Mouse (Mus musculus): Measurements from ENCODE around the gene Ubxn11. TPM values are rescaled to one million over a fixed set of nuclear protein-coding genes. Genes with fewer than 3 reads are reported as not detected.
"Not testable (repeated sequence)": the region's sequence is repeated elsewhere in the genome, so short reads cannot be mapped to it uniquely, and the experiment has no call there.

Gene Ubxn11
- polyA plus RNA-seq, 1 experiment: 457 TPM

- no peak for TF ChIP-seq POLR2A (IDR thresholded peaks at IDR 0.05; ENCODE audit: control insufficient read depth, low read depth, low read length)
- TF ChIP-seq CTCF (IDR thresholded peaks at IDR 0.05; ENCODE audit: control insufficient read depth, insufficient read depth, insufficient replicate concordance, low read depth, low read length): no peak
- peak overlapping the region; percentile 61 for H3K27ac ChIP-seq (ENCODE audit: control insufficient read depth, insufficient read depth, low read depth, low read length)
- no peaks in the 10 kb centered on the region; the same call in 1 of the 2 replicates for H3K4me1 ChIP-seq (ENCODE audit: control insufficient read depth, insufficient read depth, low read length)
- H3K4me3 ChIP-seq (ENCODE audit: control insufficient read depth, low read depth, low read length): no peak overlapping the region
- no peaks in the 10 kb centered on the region for H3K27me3 ChIP-seq (ENCODE audit: control insufficient read depth, insufficient read depth, low read length)
- 0 out of 2 replicates have a peak, but pooled peaks cover 1% of the 10 kb centered on the region for H3K36me3 ChIP-seq (ENCODE audit: control insufficient read depth, insufficient read depth, low read length)
Measured at GRCm38 (mm10) chr4:134158774-134159173, 56.4 kb downstream of the Ubxn11 start.

- H3K36me3 ChIP-seq (ENCODE audit: control insufficient read depth, insufficient read depth, low read length); H3K27me3 ChIP-seq (ENCODE audit: control insufficient read depth, insufficient read depth, low read length); H3K4me1 ChIP-seq (ENCODE audit: control insufficient read depth, insufficient read depth, low read length): not testable (repeated sequence)
- Histone ChIP-seq H3K27ac (ENCODE audit: control insufficient read depth, insufficient read depth, low read depth, low read length) (peak overlapping the region; percentile 49; the same call in 1 of the 2 replicates), H3K4me3 (ENCODE audit: control insufficient read depth, low read depth, low read length) (peak overlapping the region; percentile 50)
Measured at GRCm38 (mm10) chr4:134160071-134160470, 57.7 kb downstream of the Ubxn11 start.

- no peaks in the 10 kb centered on the region for H3K27me3 ChIP-seq (ENCODE audit: control insufficient read depth, insufficient read depth, low read length)
- TF ChIP-seq POLR2A (IDR thresholded peaks at IDR 0.05; ENCODE audit: control insufficient read depth, low read depth, low read length) (no peak), CTCF (IDR thresholded peaks at IDR 0.05; ENCODE audit: control insufficient read depth, insufficient read depth, insufficient replicate concordance, low read depth, low read length) (no peak)
Measured at GRCm38 (mm10) chr4:134164591-134164990, 62.2 kb downstream of the Ubxn11 start.

GRCm38 (mm10) chr4:134165024-134165423, 62.7 kb downstream of the Ubxn11 start:
- no peak for TF ChIP-seq CTCF (IDR thresholded peaks at IDR 0.05; ENCODE audit: control insufficient read depth, insufficient read depth, insufficient replicate concordance, low read depth, low read length)
- no peak for TF ChIP-seq POLR2A (IDR thresholded peaks at IDR 0.05; ENCODE audit: control insufficient read depth, low read depth, low read length)
- Histone ChIP-seq H3K4me1 (ENCODE audit: control insufficient read depth, insufficient read depth, low read length) (no peaks in the 10 kb centered on the region), H3K27ac (ENCODE audit: control insufficient read depth, insufficient read depth, low read depth, low read length) (peak overlapping the region; percentile 84), H3K36me3 (ENCODE audit: control insufficient read depth, insufficient read depth, low read length) (peaks cover 2% of the 10 kb centered on the region; the same call in 1 of the 2 replicates), H3K4me3 (ENCODE audit: control insufficient read depth, low read depth, low read length) (no peak overlapping the region), H3K27me3 (ENCODE audit: control insufficient read depth, insufficient read depth, low read length) (no peaks in the 10 kb centered on the region)

More at GRCm38 (mm10) chr4:134164591-134164990, 62.2 kb downstream of the Ubxn11 start:
- Histone ChIP-seq H3K36me3 (ENCODE audit: control insufficient read depth, insufficient read depth, low read length) (peaks cover 2% of the 10 kb centered on the region; the same call in 1 of the 2 replicates), H3K27ac (ENCODE audit: control insufficient read depth, insufficient read depth, low read depth, low read length) (peak overlapping the region; percentile 84), H3K4me1 (ENCODE audit: control insufficient read depth, insufficient read depth, low read length) (no peaks in the 10 kb centered on the region), H3K4me3 (ENCODE audit: control insufficient read depth, low read depth, low read length) (no peak overlapping the region)

GRCm38 (mm10) chr4:134165548-134166465, 63.4 kb downstream of the Ubxn11 start:
- H3K4me1 ChIP-seq (ENCODE audit: control insufficient read depth, insufficient read depth, low read length): no peaks in the 10 kb centered on the region
- TF ChIP-seq POLR2A (IDR thresholded peaks at IDR 0.05; ENCODE audit: control insufficient read depth, low read depth, low read length) (no peak), CTCF (IDR thresholded peaks at IDR 0.05; ENCODE audit: control insufficient read depth, insufficient read depth, insufficient replicate concordance, low read depth, low read length) (no peak)
- no peak overlapping the region for H3K4me3 ChIP-seq (ENCODE audit: control insufficient read depth, low read depth, low read length)
- H3K27me3 ChIP-seq (ENCODE audit: control insufficient read depth, insufficient read depth, low read length): no peaks in the 10 kb centered on the region
- no peak overlapping the region for H3K27ac ChIP-seq (ENCODE audit: control insufficient read depth, insufficient read depth, low read depth, low read length)
- H3K36me3 ChIP-seq (ENCODE audit: control insufficient read depth, insufficient read depth, low read length): peaks cover 2% of the 10 kb centered on the region; the same call in 1 of the 2 replicates

- Histone ChIP-seq H3K36me3 (ENCODE audit: control insufficient read depth, insufficient read depth, low read length) (peaks cover 2% of the 10 kb centered on the region; the same call in 1 of the 2 replicates), H3K27ac (ENCODE audit: control insufficient read depth, insufficient read depth, low read depth, low read length) (no peak overlapping the region), H3K27me3 (ENCODE audit: control insufficient read depth, insufficient read depth, low read length) (no peaks in the 10 kb centered on the region), H3K4me1 (ENCODE audit: control insufficient read depth, insufficient read depth, low read length) (no peaks in the 10 kb centered on the region), H3K4me3 (ENCODE audit: control insufficient read depth, low read depth, low read length) (no peak overlapping the region)
- no peak for TF ChIP-seq CTCF (IDR thresholded peaks at IDR 0.05; ENCODE audit: control insufficient read depth, insufficient read depth, insufficient replicate concordance, low read depth, low read length)
- no peak for TF ChIP-seq POLR2A (IDR thresholded peaks at IDR 0.05; ENCODE audit: control insufficient read depth, low read depth, low read length)
Measured at GRCm38 (mm10) chr4:134166906-134167305, 64.5 kb downstream of the Ubxn11 start.

GRCm38 (mm10) chr4:134172391-134172790, 70.0 kb downstream of the Ubxn11 start:
- 0 out of 2 replicates have a peak, but pooled peaks cover 1% of the 10 kb centered on the region for H3K36me3 ChIP-seq (ENCODE audit: control insufficient read depth, insufficient read depth, low read length)
- H3K4me3 ChIP-seq (ENCODE audit: control insufficient read depth, low read depth, low read length): no peak overlapping the region
- TF ChIP-seq CTCF (IDR thresholded peaks at IDR 0.05; ENCODE audit: control insufficient read depth, insufficient read depth, insufficient replicate concordance, low read depth, low read length): no peak
- no peak for TF ChIP-seq POLR2A (IDR thresholded peaks at IDR 0.05; ENCODE audit: control insufficient read depth, low read depth, low read length)
- H3K27me3 ChIP-seq (ENCODE audit: control insufficient read depth, insufficient read depth, low read length): no peaks in the 10 kb centered on the region
- H3K4me1 ChIP-seq (ENCODE audit: control insufficient read depth, insufficient read depth, low read length): no peaks in the 10 kb centered on the region
- no peak overlapping the region for H3K27ac ChIP-seq (ENCODE audit: control insufficient read depth, insufficient read depth, low read depth, low read length)

Other genes starting within 250 kb of the Ubxn11 start
- gene Rps6ka1, start 214.8 kb upstream of the Ubxn11 start, polyA plus RNA-seq (2012; rRNA removed): 54.8 and 57.2 TPM in 2 replicates
- 30.4 and 34.0 TPM in 2 replicates for gene Hmgn2, start 133.9 kb upstream of the Ubxn11 start, polyA plus RNA-seq (2012; rRNA removed)
- gene Dhdds, start 101.7 kb upstream of the Ubxn11 start, polyA plus RNA-seq (2012; rRNA removed): 16.6 and 17.3 TPM in 2 replicates
- gene Lin28a, start 83.7 kb upstream of the Ubxn11 start, polyA plus RNA-seq (2012; rRNA removed): 1.2 TPM in 2 replicates
- gene Zfp683, start 48.7 kb upstream of the Ubxn11 start, polyA plus RNA-seq (2012; rRNA removed): 0.11 TPM in 2 replicates
- 2.3 and 2.4 TPM in 2 replicates for gene Crybg2, start 41.8 kb upstream of the Ubxn11 start, polyA plus RNA-seq (2012; rRNA removed)
- 2.0 and 660 TPM in 2 replicates for gene Cd52, start 7.5 kb upstream of the Ubxn11 start, polyA plus RNA-seq (2012; rRNA removed)
- 85.6 and 157 TPM in 2 replicates for gene Sh3bgrl3, start 26.2 kb downstream of the Ubxn11 start, polyA plus RNA-seq (2012; rRNA removed)
- 110 and 114 TPM in 2 replicates for gene Cep85, start 84.5 kb downstream of the Ubxn11 start, polyA plus RNA-seq (2012; rRNA removed)
- not detected in 2 replicates for gene Gm7534, start 100.4 kb downstream of the Ubxn11 start, polyA plus RNA-seq (2012; rRNA removed)
- 126 and 129 TPM in 2 replicates for gene Catsper4, start 124.8 kb downstream of the Ubxn11 start, polyA plus RNA-seq (2012; rRNA removed)
- 0.88 and 1.2 TPM in 2 replicates for gene Cnksr1, start 135.8 kb downstream of the Ubxn11 start, polyA plus RNA-seq (2012; rRNA removed)
- gene E130218I03Rik, start 141.1 kb downstream of the Ubxn11 start, polyA plus RNA-seq (2012; rRNA removed): 0.11 and 0.26 TPM in 2 replicates
- gene Zfp593, start 143.0 kb downstream of the Ubxn11 start, polyA plus RNA-seq (2012; rRNA removed): 7.5 and 9.7 TPM in 2 replicates
- 0.25 TPM in 1 of 2 replicates, not detected in the other for gene Gm30191, start 144.4 kb downstream of the Ubxn11 start, polyA plus RNA-seq (2012; rRNA removed)
- 1.9 and 2.7 TPM in 2 replicates for gene Grrp1, start 151.5 kb downstream of the Ubxn11 start, polyA plus RNA-seq (2012; rRNA removed)
- 6.2 and 6.4 TPM in 2 replicates for gene Pdik1l, start 185.3 kb downstream of the Ubxn11 start, polyA plus RNA-seq (2012; rRNA removed)
- gene Trim63, start 212.6 kb downstream of the Ubxn11 start, polyA plus RNA-seq (2012; rRNA removed): 1.6 and 1.8 TPM in 2 replicates
- 19.1 and 21.3 TPM in 2 replicates for gene Slc30a2, start 240.6 kb downstream of the Ubxn11 start, polyA plus RNA-seq (2012; rRNA removed)